Mouse (Mus musculus) natural killer cell, adult 2 months (primary cell): ENCODE measurements around the gene Trp53rkb.
A peak's percentile ranks its signal among the peaks of the same experiment; 100 is the strongest.
"Not testable (repeated sequence)": the region's sequence is repeated elsewhere in the genome, so short reads cannot be mapped to it uniquely, and the experiment has no call there.

Source experiments
- DNase-seq, 2 experiments: peaks; one replicate each; pipeline ENCODE4 v3.0.0; 2022; ENCODE audit warnings: low spot score in 2 of 2

Trp53rkb gene

GRCm38 (mm10) chr2:166792355-166792754 is at the start of gene Trp53rkb:
Gene Trp53rkb, plus strand, starts transcription at chr2:166792531.
- no peak for DNase-seq

- DNase-seq = no peak
Observed at GRCm38 (mm10) chr2:166743504-166743903, 48.8 kb upstream of the Trp53rkb start.

- DNase-seq = no peak
Observed at GRCm38 (mm10) chr2:166744433-166744832, 47.9 kb upstream of the Trp53rkb start.

- peak in 1 of 2 experiments; percentile 30 for DNase-seq
Observed at GRCm38 (mm10) chr2:166745849-166746248, 46.5 kb upstream of the Trp53rkb start.

- not testable (repeated sequence) for DNase-seq
Observed at GRCm38 (mm10) chr2:166746261-166746913, 45.9 kb upstream of the Trp53rkb start.

- DNase-seq = no peak
Observed at GRCm38 (mm10) chr2:166750620-166751191, 41.6 kb upstream of the Trp53rkb start.

GRCm38 (mm10) chr2:166754194-166754593 is 38.1 kb upstream of the Trp53rkb start:
- DNase-seq = peak; percentile 38 to 53

GRCm38 (mm10) chr2:166754760-166755159 is 37.6 kb upstream of the Trp53rkb start:
- peak; percentile 57 to 78 for DNase-seq

GRCm38 (mm10) chr2:166757969-166758368 is 34.4 kb upstream of the Trp53rkb start:
- peak in 1 of 2 experiments; percentile 35 for DNase-seq

GRCm38 (mm10) chr2:166764051-166764450 is 28.3 kb upstream of the Trp53rkb start:
- no peak for DNase-seq

GRCm38 (mm10) chr2:166767591-166767990 is 24.7 kb upstream of the Trp53rkb start:
- no peak for DNase-seq

- no peak for DNase-seq
Observed at GRCm38 (mm10) chr2:166771396-166771795, 20.9 kb upstream of the Trp53rkb start.

GRCm38 (mm10) chr2:166773587-166773986 is 18.7 kb upstream of the Trp53rkb start:
- no peak for DNase-seq

- DNase-seq = no peak
Observed at GRCm38 (mm10) chr2:166774275-166774674, 18.1 kb upstream of the Trp53rkb start.

- no peak for DNase-seq
Observed at GRCm38 (mm10) chr2:166775357-166775893, 16.9 kb upstream of the Trp53rkb start.

GRCm38 (mm10) chr2:166776272-166776671 is 16.1 kb upstream of the Trp53rkb start:
- DNase-seq = peak; percentile 76 to 77

GRCm38 (mm10) chr2:166779956-166780355 is 12.4 kb upstream of the Trp53rkb start:
- no peak for DNase-seq

GRCm38 (mm10) chr2:166780980-166781578 is 11.3 kb upstream of the Trp53rkb start:
- peak; percentile 72 to 81 for DNase-seq

GRCm38 (mm10) chr2:166784376-166784775 is 8.0 kb upstream of the Trp53rkb start:
- no peak for DNase-seq

- peak; percentile 73 to 84 for DNase-seq
Observed at GRCm38 (mm10) chr2:166786353-166787004, 5.9 kb upstream of the Trp53rkb start.

- no peak for DNase-seq
Observed at GRCm38 (mm10) chr2:166791738-166792137, 593 bp upstream of the Trp53rkb start.

- DNase-seq = peak; percentile 77 to 84
Observed at GRCm38 (mm10) chr2:166793542-166794214, 1.3 kb downstream of the Trp53rkb start.
